Mouse (Mus musculus) small intestine, adult 2 months (tissue): Measurements from ENCODE around the gene Cc2d1a.

Experiments
- CTCF ChIP-seq: fragments of 200-500 bp; IDR thresholded peaks from 2 replicates; pipeline ENCODE4 v1.5.1; 2012; ENCODE audit warnings: low read depth, mild to moderate bottlenecking, control low read depth, inconsistent platforms, low read length, moderate library complexity, mixed read lengths; ENCODE audit not compliant: insufficient replicate concordance, insufficient read length; ENCODE audit errors: extremely low read depth
- POLR2A ChIP-seq: fragments of 200-500 bp; IDR thresholded peaks from 2 replicates; pipeline ENCODE4 v1.6.1; 2012; ENCODE audit warnings: low read depth, mild to moderate bottlenecking, control low read depth, inconsistent platforms, low read length, moderate library complexity

GRCm38 (mm10) chr8:84180530-84181190 lies 32.9 kb upstream of the Cc2d1a start:
- TF ChIP-seq POLR2A = no peak
- TF ChIP-seq CTCF = no peak
